Mouse (Mus musculus) liver, postnatal 0 days (tissue): ENCODE measurements around the gene Ptpra.

Source experiments
- CTCF ChIP-seq: sonication (generic); IDR thresholded peaks from 2 replicates; pipeline ENCODE4 v1.5.1; 2016; ENCODE audit warnings: antibody characterized with exemption, low read depth
- EP300 ChIP-seq: IDR thresholded peaks from 2 replicates; pipeline ENCODE4 v1.6.1; 2016; ENCODE audit warnings: antibody characterized with exemption, low read depth, mild to moderate bottlenecking

GRCm38 (mm10) chr2:130589157-130589556 is 139.1 kb downstream of the Ptpra start:
- TF ChIP-seq CTCF = no peak
- no peak for TF ChIP-seq EP300
